Mouse (Mus musculus) limb, embryonic 14.5 days (tissue): ENCODE measurements around the gene Bcl2a1b. TPM values are rescaled to one million over a fixed set of nuclear protein-coding genes. Genes with fewer than 3 reads are reported as not detected.
"Not testable (repeated sequence)": the region's sequence is repeated elsewhere in the genome, so short reads cannot be mapped to it uniquely, and the experiment has no call there.

ENCODE experiments used
- ATAC-seq: fragments of 200-750 bp; cut with Nextera tagmentation; 2 replicates; pipeline ENCODE4 v1.8.0; 2017; ENCODE audit warnings: low read depth, moderate number of reproducible peaks, moderate TSS enrichment; ENCODE audit not compliant: low FRiP score
- DNase-seq: peaks from one replicate; pipeline ENCODE4 v3.0.0-alpha.2; 2015; ENCODE audit warnings: low spot score
- H3K27ac ChIP-seq: fragments of 300-500 bp; sonication (generic); replicated peaks from 2 replicates; pipeline ENCODE4 v1.5.1; 2014; ENCODE audit warnings: low read depth, mild to moderate bottlenecking, low read length, moderate library complexity, mixed read lengths
- H3K27me3 ChIP-seq: fragments of 300-500 bp; sonication (generic); 2 replicates; pipeline ENCODE4 v1.6.1; 2014; ENCODE audit warnings: low read length, mixed read lengths; ENCODE audit not compliant: control insufficient read depth, insufficient read depth
- H3K36me3 ChIP-seq: fragments of 300-500 bp; sonication (generic); 2 replicates; pipeline ENCODE4 v1.6.1; 2014; ENCODE audit warnings: mild to moderate bottlenecking, low read length, moderate library complexity, mixed read lengths; ENCODE audit not compliant: control insufficient read depth, insufficient read depth
- H3K4me1 ChIP-seq: fragments of 300-500 bp; sonication (generic); 2 replicates; pipeline ENCODE4 v1.6.1; 2014; ENCODE audit warnings: antibody characterized with exemption, low read length, mixed read lengths; ENCODE audit not compliant: control insufficient read depth, insufficient read depth
- H3K4me2 ChIP-seq: fragments of 300-500 bp; sonication (generic); replicated peaks from 2 replicates; pipeline ENCODE4 v1.6.1; 2014; ENCODE audit warnings: low read depth, mild to moderate bottlenecking, low read length, moderate library complexity; ENCODE audit not compliant: severe bottlenecking
- H3K4me3 ChIP-seq: fragments of 300-500 bp; sonication (generic); replicated peaks from 2 replicates; pipeline ENCODE4 v1.5.1; 2014; ENCODE audit warnings: low read length
- H3K9ac ChIP-seq: fragments of 300-500 bp; sonication (generic); 2 replicates; pipeline ENCODE4 v1.6.1; 2014; ENCODE audit warnings: mild to moderate bottlenecking, low read depth, low read length, moderate library complexity; ENCODE audit not compliant: severe bottlenecking
- H3K9me3 ChIP-seq: fragments of 300-500 bp; sonication (generic); 2 replicates; pipeline ENCODE4 v1.6.1; 2016; ENCODE audit warnings: low read length; ENCODE audit not compliant: control insufficient read depth
- WGBS: fragments of 180-500 bp; shearing (Covaris S2); extraction: QIAGEN DNeasy Blood & Tissue Kit; methylation state at CpG from one replicate; pipeline ENCODE4 v1.1.7; 2014; 5-methylcytosine and 5-hydroxymethylcytosine counted together
- polyA plus RNA-seq, 2 experiments: library from polyadenylated mRNA; depleted of rRNA in 1 of 2; stranded (reverse) in 1 of 2; unstranded in 1 of 2; fragments of >200 nt; fragmentation: Nextera tagmentation in 1 of 2; extraction: Ambion mirVana in 1 of 2; gene quantifications; 2 replicates each; pipeline versions ENCODE4 v1.2.1 to v1.2.3; 2012 to 2014

Gene Bcl2a1b
- polyA plus RNA-seq, 2 experiments, result 1.1 to 1.4 TPM

- H3K36me3 ChIP-seq, ATAC-seq, H3K27me3 ChIP-seq, H3K27ac ChIP-seq, H3K4me1 ChIP-seq, H3K4me2 ChIP-seq, H3K9me3 ChIP-seq, H3K4me3 ChIP-seq, H3K9ac ChIP-seq, DNase-seq: not testable (repeated sequence)
Observed at GRCm38 (mm10) chr9:89202256-89202655, 3.2 kb downstream of the Bcl2a1b start.

GRCm38 (mm10) chr9:89208939-89209338, 9.9 kb downstream of the Bcl2a1b start:
- H3K27me3 ChIP-seq, H3K4me3 ChIP-seq, H3K4me2 ChIP-seq, DNase-seq, H3K27ac ChIP-seq, H3K36me3 ChIP-seq, H3K4me1 ChIP-seq, H3K9ac ChIP-seq, ATAC-seq, H3K9me3 ChIP-seq: not testable (repeated sequence)
- WGBS, result 71% methylated on average over 1 of the region's 1 CpGs

- not testable (repeated sequence) for H3K27me3 ChIP-seq, DNase-seq, H3K36me3 ChIP-seq, H3K4me1 ChIP-seq, H3K9me3 ChIP-seq
- H3K27ac ChIP-seq, result peak within 1 kb of the TSS; percentile 68; the same call in 1 of the 2 replicates
- peak within 1 kb of the TSS; percentile 45 for H3K4me2 ChIP-seq
- peak within 1 kb of the TSS; percentile 31 for H3K4me3 ChIP-seq
- 29% methylated on average over 9 of the region's 12 CpGs for WGBS
- peak; percentile 62 for ATAC-seq
- peak within 1 kb of the TSS; percentile 36; the same call in 1 of the 2 replicates for H3K9ac ChIP-seq
Observed at GRCm38 (mm10) chr9:89210353-89211064, 11.5 kb downstream of the Bcl2a1b start, which contains the start of gene Mthfs. Gene Mthfs (plus strand): TSS chr9:89210676.

GRCm38 (mm10) chr9:89211065-89211858, 12.3 kb downstream of the Bcl2a1b start:
- Histone ChIP-seq H3K4me3 (peak overlapping the region; percentile 31), H3K27ac (peak overlapping the region; percentile 68; the same call in 1 of the 2 replicates), H3K4me2 (peak overlapping the region; percentile 45), H3K9ac (peak overlapping the region; percentile 36; the same call in 1 of the 2 replicates)
- H3K9me3 ChIP-seq, H3K27me3 ChIP-seq, H3K4me1 ChIP-seq, H3K36me3 ChIP-seq: not testable (repeated sequence)
- ATAC-seq (peak; percentile 94), DNase-seq (peak; percentile 4)
- WGBS, result 8% methylated on average over 7 of the region's 44 CpGs

GRCm38 (mm10) chr9:89212428-89212827, 13.4 kb downstream of the Bcl2a1b start:
- not testable (repeated sequence) for H3K4me2 ChIP-seq, H3K9ac ChIP-seq, H3K4me1 ChIP-seq, H3K27me3 ChIP-seq, DNase-seq, ATAC-seq, H3K4me3 ChIP-seq, H3K9me3 ChIP-seq, H3K36me3 ChIP-seq, H3K27ac ChIP-seq
- WGBS, result 33% methylated on average over 1 of the region's 1 CpGs

GRCm38 (mm10) chr9:89218174-89218573, 19.2 kb downstream of the Bcl2a1b start:
- 85% methylated on average over 4 of the region's 4 CpGs for WGBS
- not testable (repeated sequence) for H3K4me1 ChIP-seq, H3K9ac ChIP-seq, H3K27ac ChIP-seq, H3K27me3 ChIP-seq, H3K4me2 ChIP-seq, H3K36me3 ChIP-seq, H3K4me3 ChIP-seq, DNase-seq, H3K9me3 ChIP-seq, ATAC-seq

GRCm38 (mm10) chr9:89219668-89220067, 20.7 kb downstream of the Bcl2a1b start:
- not testable (repeated sequence) for H3K27ac ChIP-seq, H3K4me2 ChIP-seq, DNase-seq, ATAC-seq, H3K27me3 ChIP-seq, H3K4me1 ChIP-seq, H3K4me3 ChIP-seq, H3K9me3 ChIP-seq, H3K9ac ChIP-seq, H3K36me3 ChIP-seq
- 86% methylated on average over 3 of the region's 4 CpGs for WGBS

GRCm38 (mm10) chr9:89220704-89221287, 21.8 kb downstream of the Bcl2a1b start:
- WGBS, result 91% methylated on average over 6 of the region's 6 CpGs
- not testable (repeated sequence) for ATAC-seq

More at GRCm38 (mm10) chr9:89220704-89221287, 21.8 kb downstream of the Bcl2a1b start:
- H3K9ac ChIP-seq, H3K4me3 ChIP-seq, H3K36me3 ChIP-seq, H3K27ac ChIP-seq, H3K27me3 ChIP-seq, H3K4me2 ChIP-seq, H3K4me1 ChIP-seq, H3K9me3 ChIP-seq, DNase-seq: not testable (repeated sequence)
